Comparison of ENCODE assay signal across 7 mouse cellular contexts in the genomic region with DNA sequence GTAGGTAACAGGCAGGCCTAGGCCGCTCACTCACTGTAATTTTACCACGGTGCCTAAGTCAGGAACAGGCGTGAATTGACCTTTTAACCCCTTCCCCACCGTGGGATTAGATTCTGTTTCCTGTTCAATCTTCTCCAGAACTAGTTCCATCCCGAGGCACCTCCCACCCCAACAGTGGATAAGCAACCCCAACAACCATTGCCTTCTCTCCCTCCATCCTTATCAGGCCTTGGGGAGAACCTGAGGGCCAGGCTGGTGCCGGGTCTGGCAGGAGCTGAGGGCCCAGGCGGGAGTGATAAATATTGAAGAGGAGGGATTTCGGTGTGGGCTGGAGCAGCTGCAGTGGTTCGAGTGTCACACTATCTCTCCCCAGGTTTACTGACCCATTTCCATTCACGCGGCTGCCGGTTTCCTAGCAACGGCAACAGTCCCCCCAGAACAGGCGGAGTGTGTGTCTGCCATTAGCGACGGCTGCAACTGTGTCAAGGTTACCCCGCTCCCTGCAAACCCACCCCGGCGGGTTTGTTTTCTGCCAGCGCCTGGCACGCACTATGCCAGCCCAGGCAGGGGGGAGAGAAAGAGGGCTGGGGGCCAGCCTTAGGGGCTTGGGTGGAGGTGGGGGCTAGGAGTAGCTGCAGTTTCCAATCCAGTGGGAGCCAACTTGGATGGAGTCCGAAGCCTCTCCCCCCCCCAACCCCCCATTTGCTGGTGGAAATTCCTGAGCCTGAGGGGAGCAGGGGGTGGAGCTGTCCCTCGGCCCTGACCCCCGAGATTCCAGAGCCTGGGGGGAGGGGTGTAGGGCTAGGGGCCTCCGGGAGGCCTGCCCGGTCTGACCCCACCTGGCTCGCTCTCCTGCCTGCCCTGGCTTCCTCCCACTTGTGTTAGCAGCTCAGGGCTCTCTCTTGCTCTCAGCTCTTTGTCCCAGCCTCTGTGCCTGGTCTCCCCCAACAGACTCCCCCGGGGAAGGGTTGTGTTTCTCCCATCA. TPM values are rescaled to one million over a fixed set of nuclear protein-coding genes. Genes with fewer than 3 reads are reported as not detected.
DNase-seq lines count a peak whose midpoint lies in the region; ATAC-seq and TF ChIP-seq lines count a peak whose summit lies in the region.

No protein-coding gene starts in this region.

- no peaks in the 10 kb centered on the region for H3K27me3 ChIP-seq in lung, embryonic 16.5 days (ENCODE audit: control insufficient read depth, insufficient read depth, low read depth, low read length)
- H3K27me3 ChIP-seq in heart, embryonic 13.5 days (replicated peaks) = no peaks in the 10 kb centered on the region

- TF ChIP-seq CTCF in lung, adult 2 months (IDR thresholded peaks at IDR 0.05; ENCODE audit: insufficient read depth, low read length) = no peak

- 10% methylated on average over 27 of the region's 28 CpGs for WGBS in lung, embryonic 16.5 days
- WGBS in lung, adult 2 months = 40% methylated on average over 28 of the region's 28 CpGs
- WGBS in heart, embryonic 13.5 days = 4% methylated on average over 28 of the region's 28 CpGs

- no peak for TF ChIP-seq POLR2A in lung, adult 2 months (IDR thresholded peaks at IDR 0.05; ENCODE audit: borderline replicate concordance, extremely low read depth, low read depth, low read length)

- peak; percentile 16; the same call in 1 of the 2 replicates for ATAC-seq in lung, embryonic 16.5 days (ENCODE audit: low read depth)
- ATAC-seq in heart, embryonic 13.5 days (ENCODE audit: extremely low read depth, insufficient number of reproducible peaks, low FRiP score, low TSS enrichment) = no peak
- ATAC-seq in inflammation-experienced regulatory T-cells, adult 6 months = no peak

- peaks cover 83% of the 10 kb centered on the region for H3K4me1 ChIP-seq in lung, embryonic 16.5 days (replicated peaks; ENCODE audit: control insufficient read depth, insufficient read depth, low read length)
- peaks cover 20% of the 10 kb centered on the region for H3K4me1 ChIP-seq in lung, adult 2 months (ENCODE audit: control insufficient read depth, insufficient read depth, low read length)
- peaks cover 93% of the 10 kb centered on the region for H3K4me1 ChIP-seq in heart, embryonic 13.5 days

- peak overlapping the region; percentile 9 for H3K4me3 ChIP-seq in lung, embryonic 16.5 days (ENCODE audit: low read length)
- no peak overlapping the region for H3K4me3 ChIP-seq in lung, adult 2 months (replicated peaks; ENCODE audit: extremely low read depth, low read depth, low read length)
- H3K4me3 ChIP-seq in heart, embryonic 13.5 days = peak overlapping the region; percentile 73

- H3K4me2 ChIP-seq in lung, embryonic 16.5 days (ENCODE audit: low read depth, low read length) = peak overlapping the region; percentile 100
- peak overlapping the region; percentile 95 for H3K4me2 ChIP-seq in heart, embryonic 13.5 days

- no peaks in the 10 kb centered on the region for H3K9me3 ChIP-seq in lung, embryonic 16.5 days (ENCODE audit: control insufficient read depth, low read length)
- no peaks in the 10 kb centered on the region for H3K9me3 ChIP-seq in heart, embryonic 13.5 days

- peak overlapping the region; percentile 94 for H3K27ac ChIP-seq in lung, embryonic 16.5 days (ENCODE audit: low read length)
- peak overlapping the region; percentile 96 for H3K27ac ChIP-seq in heart, embryonic 13.5 days (replicated peaks)

- peak overlapping the region; percentile 33 for H3K9ac ChIP-seq in lung, embryonic 16.5 days (ENCODE audit: low read length)
- peak overlapping the region; percentile 92 for H3K9ac ChIP-seq in heart, embryonic 13.5 days

- H3K36me3 ChIP-seq in lung, embryonic 16.5 days (ENCODE audit: control insufficient read depth, insufficient read depth, low read length) = no peaks in the 10 kb centered on the region
- no peaks in the 10 kb centered on the region for H3K36me3 ChIP-seq in heart, embryonic 13.5 days

- no peak for DNase-seq in lung, adult 2 months
- DNase-seq in embryo, embryonic 10.5 days (ENCODE audit: low spot score) = peak; percentile 91
- peak; percentile 63 to 75 for DNase-seq in kidney, postnatal 4 days
- DNase-seq in neural tube, embryonic 10.5 days (ENCODE audit: extremely low spot score, low spot score) = peak; percentile 80

RNA-seq across cellular contexts. Expression of a gene that starts 31.9 kb away (rescaled TPM):
- polyA plus RNA-seq in lung, embryonic 16.5 days (2015; fragmentation: Nextera tagmentation; extraction: Ambion mirVana) = 8.0 and 8.2 TPM in 2 replicates
- polyA plus RNA-seq in lung, adult 2 months (2012; rRNA removed) = 25.8 and 28.7 TPM in 2 replicates
- polyA plus RNA-seq in heart, embryonic 13.5 days (2015; fragmentation: Nextera tagmentation; extraction: Ambion mirVana) = 6.5 and 6.9 TPM in 2 replicates
- polyA plus RNA-seq in inflammation-experienced regulatory T-cells, adult 6 months (2017; shearing (Covaris generic)) = 1 to 10 TPM; 1.6 to 2.4 (median 2.4) TPM
